Mouse (Mus musculus) hindbrain, embryonic 14.5 days (tissue): ENCODE results near the gene Robo2. TPM values are rescaled to one million over a fixed set of nuclear protein-coding genes. Genes with fewer than 3 reads are reported as not detected.
A peak's percentile ranks its signal among the peaks of the same experiment; 100 is the strongest.
"Not testable (repeated sequence)": the region's sequence is repeated elsewhere in the genome, so short reads cannot be mapped to it uniquely, and the experiment has no call there.

Source experiments
- ATAC-seq: fragments of 200-750 bp; cut with Nextera tagmentation; 2 replicates; pipeline ENCODE4 v1.8.0; 2017; ENCODE audit warnings: moderate number of reproducible peaks, mild to moderate bottlenecking, moderate TSS enrichment, moderate library complexity; ENCODE audit not compliant: low FRiP score
- DNase-seq: peaks from one replicate; pipeline ENCODE4 v3.0.0-alpha.2; 2015; ENCODE audit warnings: low spot score
- H3K27ac ChIP-seq: fragments of 300-500 bp; sonication (generic); 2 replicates; pipeline ENCODE4 v1.5.1; 2014; ENCODE audit warnings: mild to moderate bottlenecking, moderate library complexity
- H3K27me3 ChIP-seq: fragments of 300-500 bp; sonication (generic); 2 replicates; pipeline ENCODE4 v1.6.1; 2014; ENCODE audit warnings: mild to moderate bottlenecking, low read length, mixed read lengths; ENCODE audit not compliant: control insufficient read depth, insufficient read depth
- H3K36me3 ChIP-seq: fragments of 300-500 bp; sonication (generic); replicated peaks from 2 replicates; pipeline ENCODE4 v1.6.1; 2014; ENCODE audit not compliant: control insufficient read depth, insufficient read depth
- H3K4me1 ChIP-seq: fragments of 300-500 bp; sonication (generic); replicated peaks from 2 replicates; pipeline ENCODE4 v1.6.1; 2014; ENCODE audit warnings: antibody characterized with exemption, low read length, mixed read lengths; ENCODE audit not compliant: control insufficient read depth, insufficient read depth
- H3K4me2 ChIP-seq: fragments of 300-500 bp; sonication (generic); replicated peaks from 2 replicates; pipeline ENCODE4 v1.6.1; 2014; ENCODE audit warnings: mild to moderate bottlenecking, moderate library complexity
- H3K4me3 ChIP-seq: fragments of 300-500 bp; sonication (generic); replicated peaks from 2 replicates; pipeline ENCODE4 v1.5.1; 2014; ENCODE audit warnings: mild to moderate bottlenecking, low read length
- H3K9ac ChIP-seq: fragments of 300-500 bp; sonication (generic); 2 replicates; pipeline ENCODE4 v1.6.1; 2014
- H3K9me3 ChIP-seq: fragments of 300-500 bp; sonication (generic); 2 replicates; pipeline ENCODE4 v1.6.1; 2016; ENCODE audit warnings: low read length; ENCODE audit not compliant: control insufficient read depth
- WGBS: fragments of 180-500 bp; shearing (Covaris S2); extraction: QIAGEN DNeasy Blood & Tissue Kit; methylation state at CpG from one replicate; pipeline ENCODE4 v1.1.7; 2014; 5-methylcytosine and 5-hydroxymethylcytosine counted together
- polyA plus RNA-seq: library from polyadenylated mRNA; unstranded; fragments of >200 nt; fragmentation: Nextera tagmentation; extraction: Ambion mirVana; gene quantifications from 2 replicates; pipeline ENCODE4 v1.2.1, GENCODE M21; 2014

Robo2 gene
- polyA plus RNA-seq, 1 experiment from 2014 or later, result 121 TPM

DNA sequence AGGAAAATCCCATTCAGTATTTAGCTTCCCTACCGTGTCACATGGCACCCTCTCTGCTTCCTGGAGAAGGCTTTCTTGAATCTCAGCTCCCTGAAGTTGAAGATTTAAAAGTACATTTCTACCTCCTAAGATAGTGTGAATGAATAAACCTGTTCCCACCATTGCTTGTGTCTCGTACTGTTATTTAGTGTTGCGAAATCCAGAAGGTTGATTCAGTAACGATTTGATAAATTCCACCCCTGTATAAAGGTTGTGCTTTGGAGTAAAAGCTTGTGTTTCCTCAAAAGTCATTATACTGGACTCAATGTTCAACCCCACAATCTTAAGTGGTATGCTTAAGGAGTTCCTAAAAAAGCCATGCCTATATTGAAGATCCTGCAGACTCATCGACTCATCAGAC, 280.3 kb downstream of the Robo2 start:
- Histone ChIP-seq H3K27me3 (no peaks in the 10 kb centered on the region), H3K4me2 (no peak overlapping the region), H3K4me1 (peaks cover 5% of the 10 kb centered on the region), H3K27ac (no peak overlapping the region), H3K36me3 (no peaks in the 10 kb centered on the region), H3K9ac (no peak overlapping the region), H3K4me3 (no peak overlapping the region), H3K9me3 (no peaks in the 10 kb centered on the region)
- no peak for DNase-seq
- 95% methylated on average over 5 of the region's 5 CpGs for WGBS
- ATAC-seq, result no peak

- Histone ChIP-seq H3K4me2 (no peak overlapping the region), H3K27me3 (no peaks in the 10 kb centered on the region), H3K4me1 (no peaks in the 10 kb centered on the region), H3K9ac (no peak overlapping the region), H3K36me3 (no peaks in the 10 kb centered on the region), H3K27ac (no peak overlapping the region), H3K9me3 (no peaks in the 10 kb centered on the region), H3K4me3 (no peak overlapping the region)
- WGBS, result 82% methylated on average over 5 of the region's 5 CpGs
- DNase-seq (no peak), ATAC-seq (no peak)
These were observed 283.1 kb downstream of the Robo2 start for GRCm38 (mm10) chr16:74128443-74128983.

DNA sequence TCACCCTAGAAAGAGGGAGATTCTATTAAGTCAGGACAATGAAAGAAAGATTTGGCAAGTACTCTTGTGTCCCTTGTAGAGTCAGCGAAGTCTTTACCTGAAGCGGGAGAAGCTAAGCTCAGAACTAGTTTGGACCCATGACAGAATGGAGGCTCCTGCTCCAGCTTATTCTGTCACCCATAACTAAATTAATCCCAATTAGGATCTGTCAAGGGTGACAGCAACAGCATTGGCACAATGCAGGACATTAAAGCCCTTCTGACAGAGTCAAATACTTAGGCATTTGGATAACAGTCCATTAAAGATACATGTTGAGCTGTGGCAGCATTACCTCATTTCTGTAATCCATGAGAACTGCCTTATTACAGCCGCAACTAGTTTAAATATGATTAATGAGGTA, 298.5 kb downstream of the Robo2 start:
- no peak overlapping the region for H3K9ac ChIP-seq
- H3K4me1 ChIP-seq, result no peaks in the 10 kb centered on the region
- no peak overlapping the region for H3K4me3 ChIP-seq
- H3K27ac ChIP-seq, result no peak overlapping the region
- WGBS, result 78% methylated on average over 3 of the region's 3 CpGs
- no peak for ATAC-seq
- H3K9me3 ChIP-seq, result no peaks in the 10 kb centered on the region
- H3K4me2 ChIP-seq, result no peak overlapping the region
- H3K36me3 ChIP-seq, result no peaks in the 10 kb centered on the region
- H3K27me3 ChIP-seq, result no peaks in the 10 kb centered on the region
- no peak for DNase-seq

- H3K4me1 ChIP-seq, result no peaks in the 10 kb centered on the region
- H3K27ac ChIP-seq, result no peak overlapping the region
- no peak overlapping the region for H3K9ac ChIP-seq
- DNase-seq, result no peak
- H3K4me3 ChIP-seq, result no peak overlapping the region
- ATAC-seq, result no peak
- H3K36me3 ChIP-seq, result no peaks in the 10 kb centered on the region
- 66% methylated on average over 4 of the region's 4 CpGs for WGBS
- H3K9me3 ChIP-seq, result no peaks in the 10 kb centered on the region
- H3K27me3 ChIP-seq, result no peaks in the 10 kb centered on the region
- no peak overlapping the region for H3K4me2 ChIP-seq
These were observed 300.5 kb downstream of the Robo2 start for GRCm38 (mm10) chr16:74111101-74111500.

GRCm38 (mm10) chr16:74104449-74104848, 307.2 kb downstream of the Robo2 start:
- WGBS, result 86% methylated on average over 8 of the region's 8 CpGs
- H3K4me1 ChIP-seq, H3K36me3 ChIP-seq, DNase-seq, H3K4me3 ChIP-seq, H3K9me3 ChIP-seq, H3K4me2 ChIP-seq, H3K9ac ChIP-seq, ATAC-seq, H3K27ac ChIP-seq, H3K27me3 ChIP-seq: not testable (repeated sequence)

DNA sequence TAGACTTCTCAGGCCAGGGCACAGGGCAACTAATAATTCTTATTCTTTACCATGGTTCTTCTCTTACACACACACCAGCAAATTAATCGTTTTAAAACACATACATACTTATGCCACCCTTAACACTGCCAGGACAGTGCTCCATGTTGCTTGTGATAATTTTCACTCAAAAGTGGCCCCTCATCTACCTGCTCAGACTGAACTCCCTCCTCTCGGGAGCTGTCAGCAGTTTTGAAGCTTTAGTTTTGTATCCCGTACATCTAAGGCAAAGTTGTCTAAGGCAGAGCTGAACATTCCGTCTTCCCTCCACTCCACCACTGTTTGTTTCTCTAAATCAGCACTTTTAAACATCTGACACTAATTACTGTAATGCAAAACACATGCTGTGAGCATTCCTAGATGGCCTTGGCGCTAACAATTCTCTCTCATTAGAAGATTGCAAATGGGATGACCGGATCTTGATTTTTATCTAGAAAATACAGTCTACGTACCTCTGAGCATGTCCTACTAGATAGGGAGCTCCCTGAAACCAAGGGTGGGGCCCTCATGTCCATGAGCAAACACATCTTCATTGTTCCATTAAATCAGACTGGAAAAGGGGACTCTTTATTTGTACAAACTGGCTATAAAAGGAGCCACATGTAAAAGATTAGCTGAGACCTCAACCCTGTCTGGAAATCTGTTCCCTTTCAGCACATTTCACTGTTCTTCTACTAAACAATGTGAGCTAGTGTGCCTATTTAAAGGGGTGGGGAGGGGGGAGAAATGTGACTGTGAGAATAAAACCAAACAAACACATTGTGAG, 318.4 kb downstream of the Robo2 start:
- no peaks in the 10 kb centered on the region for H3K27me3 ChIP-seq
- WGBS, result 69% methylated on average over 7 of the region's 7 CpGs
- no peak overlapping the region for H3K4me3 ChIP-seq
- no peak overlapping the region for H3K9ac ChIP-seq
- 0 out of 2 replicates have a peak, but pooled peaks cover 11% of the 10 kb centered on the region for H3K4me1 ChIP-seq
- no peaks in the 10 kb centered on the region for H3K9me3 ChIP-seq
- no peak overlapping the region for H3K4me2 ChIP-seq
- no peaks in the 10 kb centered on the region for H3K36me3 ChIP-seq
- no peak overlapping the region for H3K27ac ChIP-seq
- DNase-seq, result no peak
- ATAC-seq, result no peak

- H3K27ac ChIP-seq, result no peak overlapping the region
- 0 out of 2 replicates have a peak, but pooled peaks cover 7% of the 10 kb centered on the region for H3K4me1 ChIP-seq
- no peak overlapping the region for H3K4me3 ChIP-seq
- ATAC-seq (peak; percentile 60; the same call in 1 of the 2 replicates), DNase-seq (no peak)
- no peaks in the 10 kb centered on the region for H3K27me3 ChIP-seq
- WGBS, result 86% methylated on average over 1 of the region's 1 CpGs
- no peak overlapping the region for H3K4me2 ChIP-seq
- H3K9me3 ChIP-seq, result no peaks in the 10 kb centered on the region
- H3K9ac ChIP-seq, result no peak overlapping the region
- no peaks in the 10 kb centered on the region for H3K36me3 ChIP-seq
These were observed 321.7 kb downstream of the Robo2 start for GRCm38 (mm10) chr16:74089951-74090350.

GRCm38 (mm10) chr16:74084188-74084587, 327.4 kb downstream of the Robo2 start:
- 93% methylated on average over 2 of the region's 2 CpGs for WGBS
- no peaks in the 10 kb centered on the region for H3K36me3 ChIP-seq
- H3K9ac ChIP-seq, result no peak overlapping the region
- H3K4me3 ChIP-seq, result no peak overlapping the region
- no peaks in the 10 kb centered on the region for H3K9me3 ChIP-seq
- H3K4me1 ChIP-seq, result 0 out of 2 replicates have a peak, but pooled peaks cover 4% of the 10 kb centered on the region
- H3K27ac ChIP-seq, result no peak overlapping the region
- no peaks in the 10 kb centered on the region for H3K27me3 ChIP-seq
- no peak for DNase-seq
- no peak overlapping the region for H3K4me2 ChIP-seq
- no peak for ATAC-seq

- H3K27ac ChIP-seq, result no peak overlapping the region
- H3K27me3 ChIP-seq, result no peaks in the 10 kb centered on the region
- no peaks in the 10 kb centered on the region for H3K9me3 ChIP-seq
- no peak for ATAC-seq
- no peak for DNase-seq
- H3K4me3 ChIP-seq, result no peak overlapping the region
- 0 out of 2 replicates have a peak, but pooled peaks cover 3% of the 10 kb centered on the region for H3K4me1 ChIP-seq
- WGBS, result 93% methylated on average over 5 of the region's 5 CpGs
- H3K36me3 ChIP-seq, result no peaks in the 10 kb centered on the region
- no peak overlapping the region for H3K4me2 ChIP-seq
- no peak overlapping the region for H3K9ac ChIP-seq
These were observed 339.0 kb downstream of the Robo2 start for GRCm38 (mm10) chr16:74072671-74073070.
